Mouse (Mus musculus) limb, embryonic 12.5 days (tissue): ENCODE results near the gene Rap1b. TPM values are rescaled to one million over a fixed set of nuclear protein-coding genes. Genes with fewer than 3 reads are reported as not detected.

ENCODE experiments used
- ATAC-seq: fragments of 200-750 bp; cut with Nextera tagmentation; 2 replicates; pipeline ENCODE4 v1.8.0; 2017; ENCODE audit warnings: low read depth, moderate TSS enrichment; ENCODE audit not compliant: insufficient number of reproducible peaks, insufficient read depth, low FRiP score, low TSS enrichment
- H3K27ac ChIP-seq: fragments of 300-500 bp; sonication (generic); 2 replicates; pipeline ENCODE4 v1.5.1; 2016; ENCODE audit warnings: mild to moderate bottlenecking, moderate library complexity
- H3K27me3 ChIP-seq: fragments of 300-500 bp; sonication (generic); 2 replicates; pipeline ENCODE4 v1.6.1; 2016; ENCODE audit warnings: mild to moderate bottlenecking, moderate library complexity
- H3K36me3 ChIP-seq: fragments of 300-500 bp; sonication (generic); 2 replicates; pipeline ENCODE4 v1.6.1; 2016; ENCODE audit warnings: mild to moderate bottlenecking, moderate library complexity
- H3K4me1 ChIP-seq: fragments of 300-500 bp; sonication (generic); replicated peaks from 2 replicates; pipeline ENCODE4 v1.6.1; 2016
- H3K4me2 ChIP-seq: fragments of 300-500 bp; sonication (generic); 2 replicates; pipeline ENCODE4 v1.6.1; 2016; ENCODE audit warnings: mild to moderate bottlenecking, moderate library complexity
- H3K4me3 ChIP-seq: fragments of 300-500 bp; sonication (generic); replicated peaks from 2 replicates; pipeline ENCODE4 v1.5.1; 2016; ENCODE audit warnings: mild to moderate bottlenecking
- H3K9ac ChIP-seq: fragments of 300-500 bp; sonication (generic); replicated peaks from 2 replicates; pipeline ENCODE4 v1.6.1; 2016; ENCODE audit warnings: mild to moderate bottlenecking, moderate library complexity
- H3K9me3 ChIP-seq: fragments of 300-500 bp; sonication (generic); 2 replicates; pipeline ENCODE4 v1.6.1; 2016; ENCODE audit warnings: mild to moderate bottlenecking, moderate library complexity
- WGBS: fragments of 180-500 bp; shearing (Covaris S2); methylation state at CpG from one replicate; pipeline ENCODE4 v1.1.7; 2016; 5-methylcytosine and 5-hydroxymethylcytosine counted together
- polyA plus RNA-seq: library from polyadenylated mRNA; unstranded; fragments of >200 nt; fragmentation: Nextera tagmentation; extraction: Ambion mirVana; gene quantifications from 2 replicates; pipeline ENCODE4 v1.2.1, GENCODE M21; 2016

The Rap1b gene
- polyA plus RNA-seq, 1 experiment from 2014 or later, result 146 TPM

GRCm38 (mm10) chr10:117816721-117817120 lies 29.1 kb downstream of the Rap1b start:
- Histone ChIP-seq H3K9ac (no peak overlapping the region), H3K4me2 (no peak overlapping the region), H3K4me3 (no peak overlapping the region), H3K27ac (no peak overlapping the region), H3K27me3 (no peaks in the 10 kb centered on the region), H3K4me1 (no peaks in the 10 kb centered on the region), H3K9me3 (no peaks in the 10 kb centered on the region), H3K36me3 (peaks cover 91% of the 10 kb centered on the region)
- WGBS, result 91% methylated on average over 6 of the region's 6 CpGs
- no peak for ATAC-seq

GRCm38 (mm10) chr10:117812501-117812900 lies 33.3 kb downstream of the Rap1b start:
- H3K9me3 ChIP-seq, result no peaks in the 10 kb centered on the region
- no peak overlapping the region for H3K9ac ChIP-seq
- H3K27ac ChIP-seq, result no peak overlapping the region
- WGBS, result 86% methylated on average over 2 of the region's 2 CpGs
- no peak overlapping the region for H3K4me2 ChIP-seq
- peaks cover 56% of the 10 kb centered on the region for H3K36me3 ChIP-seq
- H3K27me3 ChIP-seq, result no peaks in the 10 kb centered on the region
- no peak overlapping the region for H3K4me3 ChIP-seq
- H3K4me1 ChIP-seq, result peaks cover 15% of the 10 kb centered on the region
- no peak for ATAC-seq

- no peaks in the 10 kb centered on the region for H3K27me3 ChIP-seq
- 97% methylated on average over 8 of the region's 8 CpGs for WGBS
- no peak overlapping the region for H3K27ac ChIP-seq
- no peak overlapping the region for H3K4me2 ChIP-seq
- peaks cover 47% of the 10 kb centered on the region for H3K36me3 ChIP-seq
- no peaks in the 10 kb centered on the region for H3K9me3 ChIP-seq
- no peak overlapping the region for H3K4me3 ChIP-seq
- H3K4me1 ChIP-seq, result peaks cover 15% of the 10 kb centered on the region
- H3K9ac ChIP-seq, result no peak overlapping the region
- ATAC-seq, result no peak
Measured at GRCm38 (mm10) chr10:117811555-117811954, 34.3 kb downstream of the Rap1b start.

GRCm38 (mm10) chr10:117810506-117810905 lies 35.3 kb downstream of the Rap1b start:
- peaks cover 36% of the 10 kb centered on the region for H3K36me3 ChIP-seq
- WGBS, result 82% methylated on average over 11 of the region's 11 CpGs

GRCm38 (mm10) chr10:117808068-117808467 lies 37.8 kb downstream of the Rap1b start:
- ATAC-seq, result no peak
- Histone ChIP-seq H3K9me3 (no peaks in the 10 kb centered on the region), H3K36me3 (peaks cover 20% of the 10 kb centered on the region), H3K4me2 (no peak overlapping the region), H3K4me1 (peaks cover 15% of the 10 kb centered on the region), H3K4me3 (no peak overlapping the region), H3K27me3 (no peaks in the 10 kb centered on the region), H3K27ac (no peak overlapping the region; the same call in 1 of the 2 replicates), H3K9ac (no peak overlapping the region)
- WGBS, result 84% methylated on average over 6 of the region's 6 CpGs

More at GRCm38 (mm10) chr10:117810506-117810905, 35.3 kb downstream of the Rap1b start:
- Histone ChIP-seq H3K9ac (no peak overlapping the region), H3K9me3 (no peaks in the 10 kb centered on the region), H3K27me3 (no peaks in the 10 kb centered on the region), H3K4me3 (no peak overlapping the region), H3K4me1 (peaks cover 15% of the 10 kb centered on the region), H3K4me2 (no peak overlapping the region), H3K27ac (no peak overlapping the region)
- ATAC-seq, result no peak

- Histone ChIP-seq H3K27me3 (no peaks in the 10 kb centered on the region), H3K36me3 (0 out of 2 replicates have a peak, but pooled peaks cover under 1% of the 10 kb centered on the region), H3K4me3 (no peak overlapping the region), H3K4me1 (peaks cover 15% of the 10 kb centered on the region), H3K9me3 (no peaks in the 10 kb centered on the region), H3K27ac (no peak overlapping the region), H3K4me2 (no peak overlapping the region), H3K9ac (no peak overlapping the region)
- no peak for ATAC-seq
- WGBS, result 61% methylated on average over 9 of the region's 9 CpGs
Measured at GRCm38 (mm10) chr10:117805919-117806318, 39.9 kb downstream of the Rap1b start.

- no peak for ATAC-seq
- no peak overlapping the region for H3K4me2 ChIP-seq
- H3K9me3 ChIP-seq, result no peaks in the 10 kb centered on the region
- 86% methylated on average over 31 of the region's 31 CpGs for WGBS
- H3K4me3 ChIP-seq, result no peak overlapping the region
- no peaks in the 10 kb centered on the region for H3K36me3 ChIP-seq
- no peak overlapping the region for H3K9ac ChIP-seq
- H3K27ac ChIP-seq, result no peak overlapping the region
- no peaks in the 10 kb centered on the region for H3K27me3 ChIP-seq
- H3K4me1 ChIP-seq, result peaks cover 11% of the 10 kb centered on the region
Measured at GRCm38 (mm10) chr10:117803870-117804850, 41.7 kb downstream of the Rap1b start.

GRCm38 (mm10) chr10:117801886-117802285 lies 43.9 kb downstream of the Rap1b start:
- Histone ChIP-seq H3K4me1 (peaks cover 4% of the 10 kb centered on the region; the same call in 1 of the 2 replicates), H3K4me3 (no peak overlapping the region), H3K9me3 (no peaks in the 10 kb centered on the region), H3K36me3 (no peaks in the 10 kb centered on the region), H3K9ac (no peak overlapping the region), H3K27me3 (no peaks in the 10 kb centered on the region), H3K27ac (no peak overlapping the region), H3K4me2 (no peak overlapping the region)
- 94% methylated on average over 9 of the region's 9 CpGs for WGBS
- ATAC-seq, result no peak

- Histone ChIP-seq H3K4me1 (peaks cover 4% of the 10 kb centered on the region; the same call in 1 of the 2 replicates), H3K36me3 (no peaks in the 10 kb centered on the region), H3K9ac (no peak overlapping the region), H3K4me3 (no peak overlapping the region), H3K4me2 (no peak overlapping the region), H3K27me3 (no peaks in the 10 kb centered on the region), H3K9me3 (peaks cover 3% of the 10 kb centered on the region; the same call in 1 of the 2 replicates), H3K27ac (peak overlapping the region; percentile 84)
- 86% methylated on average over 11 of the region's 11 CpGs for WGBS
- no peak for ATAC-seq
Measured at GRCm38 (mm10) chr10:117799806-117800205, 46.0 kb downstream of the Rap1b start.

- 0 out of 2 replicates have a peak overlapping the region, but pooled peaks have one; percentile 54 for H3K27ac ChIP-seq
- H3K27me3 ChIP-seq, result no peaks in the 10 kb centered on the region
- H3K4me2 ChIP-seq, result no peak overlapping the region
- WGBS, result 69% methylated on average over 6 of the region's 6 CpGs
- ATAC-seq, result no peak
- no peaks in the 10 kb centered on the region for H3K36me3 ChIP-seq
- H3K4me1 ChIP-seq, result peaks cover 4% of the 10 kb centered on the region; the same call in 1 of the 2 replicates
- peaks cover 3% of the 10 kb centered on the region; the same call in 1 of the 2 replicates for H3K9me3 ChIP-seq
- H3K9ac ChIP-seq, result no peak overlapping the region
- H3K4me3 ChIP-seq, result no peak overlapping the region
Measured at GRCm38 (mm10) chr10:117798436-117799035, 47.3 kb downstream of the Rap1b start.

- H3K4me3 ChIP-seq, result no peak overlapping the region
- H3K27ac ChIP-seq, result no peak overlapping the region
- H3K4me2 ChIP-seq, result no peak overlapping the region
- peaks cover 3% of the 10 kb centered on the region; the same call in 1 of the 2 replicates for H3K9me3 ChIP-seq
- H3K9ac ChIP-seq, result no peak overlapping the region
- H3K36me3 ChIP-seq, result no peaks in the 10 kb centered on the region
- ATAC-seq, result no peak
- peaks cover 4% of the 10 kb centered on the region; the same call in 1 of the 2 replicates for H3K4me1 ChIP-seq
- WGBS, result 76% methylated on average over 7 of the region's 7 CpGs
- no peaks in the 10 kb centered on the region for H3K27me3 ChIP-seq
Measured at GRCm38 (mm10) chr10:117797684-117798083, 48.2 kb downstream of the Rap1b start.
